Mouse (Mus musculus) liver, embryonic 16.5 days (tissue): ENCODE data around the gene Hlcs. TPM values are rescaled to one million over a fixed set of nuclear protein-coding genes. Genes with fewer than 3 reads are reported as not detected.

Experiments
- ATAC-seq: fragments of 200-750 bp; cut with Nextera tagmentation; 2 replicates; pipeline ENCODE4 v1.8.0; 2017; ENCODE audit warnings: low read depth, mild to moderate bottlenecking, moderate number of reproducible peaks, moderate library complexity
- H3K27ac ChIP-seq: fragments of 300-500 bp; sonication (generic); 2 replicates; pipeline ENCODE4 v1.5.1; 2014; ENCODE audit warnings: mild to moderate bottlenecking, low read length
- H3K27me3 ChIP-seq: fragments of 300-500 bp; sonication (generic); 2 replicates; pipeline ENCODE4 v1.6.1; 2014; ENCODE audit warnings: low read depth, low read length, mixed read lengths; ENCODE audit not compliant: control insufficient read depth, insufficient read depth
- H3K36me3 ChIP-seq: fragments of 300-500 bp; sonication (generic); 2 replicates; pipeline ENCODE4 v1.6.1; 2014; ENCODE audit warnings: mild to moderate bottlenecking; ENCODE audit not compliant: control insufficient read depth, insufficient read depth
- H3K4me1 ChIP-seq: fragments of 300-500 bp; sonication (generic); 2 replicates; pipeline ENCODE4 v1.6.1; 2014; ENCODE audit warnings: low read depth, low read length, mixed read lengths; ENCODE audit not compliant: control insufficient read depth
- H3K4me2 ChIP-seq: fragments of 300-500 bp; sonication (generic); 2 replicates; pipeline ENCODE4 v1.6.1; 2014; ENCODE audit warnings: low read depth, low read length, mixed read lengths
- H3K4me3 ChIP-seq: fragments of 300-500 bp; sonication (generic); 2 replicates; pipeline ENCODE4 v1.5.1; 2014; ENCODE audit warnings: low read depth, mild to moderate bottlenecking, low read length
- H3K9ac ChIP-seq: fragments of 300-500 bp; sonication (generic); 2 replicates; pipeline ENCODE4 v1.6.1; 2014; ENCODE audit warnings: low read depth, low read length
- H3K9me3 ChIP-seq: fragments of 300-500 bp; sonication (generic); replicated peaks from 2 replicates; pipeline ENCODE4 v1.6.1; 2016; ENCODE audit warnings: low read length; ENCODE audit not compliant: control insufficient read depth
- WGBS: fragments of 180-500 bp; shearing (Covaris S2); extraction: QIAGEN DNeasy Blood & Tissue Kit; methylation state at CpG from one replicate; pipeline ENCODE4 v1.1.7; 2014; ENCODE audit not compliant: insufficient replicate concordance; 5-methylcytosine and 5-hydroxymethylcytosine counted together
- polyA plus RNA-seq: library from polyadenylated mRNA; unstranded; fragments of >200 nt; fragmentation: Nextera tagmentation; extraction: Ambion mirVana; gene quantifications from 2 replicates; pipeline ENCODE4 v1.2.1, GENCODE M21; 2015

Gene Hlcs
- polyA plus RNA-seq, 1 experiment from 2014 or later: 2.2 TPM

GRCm38 (mm10) chr16:94330429-94330828, 17.1 kb upstream of the Hlcs start:
- Histone ChIP-seq H3K9ac (no peak overlapping the region), H3K27me3 (peaks cover 21% of the 10 kb centered on the region), H3K36me3 (no peaks in the 10 kb centered on the region), H3K27ac (no peak overlapping the region), H3K4me3 (no peak overlapping the region), H3K4me1 (peaks cover 12% of the 10 kb centered on the region), H3K4me2 (no peak overlapping the region), H3K9me3 (no peaks in the 10 kb centered on the region)
- no peak for ATAC-seq
- 71% methylated on average over 5 of the region's 5 CpGs for WGBS

GRCm38 (mm10) chr16:94328881-94329867, 15.8 kb upstream of the Hlcs start:
- 19% methylated on average over 25 of the region's 25 CpGs for WGBS
- no peak for ATAC-seq
- Histone ChIP-seq H3K9me3 (no peaks in the 10 kb centered on the region), H3K4me2 (peak overlapping the region; percentile 84), H3K4me1 (peaks cover 12% of the 10 kb centered on the region), H3K27me3 (peaks cover 21% of the 10 kb centered on the region), H3K36me3 (no peaks in the 10 kb centered on the region), H3K27ac (no peak overlapping the region), H3K4me3 (peak overlapping the region; percentile 64), H3K9ac (no peak overlapping the region)

GRCm38 (mm10) chr16:94327781-94328711, 14.7 kb upstream of the Hlcs start, which contains the start of gene Ripply3:
Gene Ripply3 (plus strand): TSS chr16:94328420.
- peak within 1 kb of the TSS; percentile 58 for H3K9ac ChIP-seq
- ATAC-seq: peak; percentile 59
- WGBS: 2% methylated on average over 63 of the region's 63 CpGs
- H3K27me3 ChIP-seq: peaks cover 21% of the 10 kb centered on the region
- no peaks in the 10 kb centered on the region for H3K36me3 ChIP-seq
- H3K4me1 ChIP-seq: peaks cover 12% of the 10 kb centered on the region
- H3K9me3 ChIP-seq: no peaks in the 10 kb centered on the region
- H3K4me2 ChIP-seq: peak within 1 kb of the TSS; percentile 84
- no peak within 1 kb of the TSS for H3K27ac ChIP-seq
- peak within 1 kb of the TSS; percentile 64 for H3K4me3 ChIP-seq

- Histone ChIP-seq H3K4me2 (no peak overlapping the region), H3K9me3 (no peaks in the 10 kb centered on the region), H3K36me3 (no peaks in the 10 kb centered on the region), H3K9ac (no peak overlapping the region), H3K4me3 (no peak overlapping the region), H3K4me1 (peaks cover 12% of the 10 kb centered on the region), H3K27ac (no peak overlapping the region), H3K27me3 (peaks cover 21% of the 10 kb centered on the region)
- ATAC-seq: peak; percentile 42; the same call in 1 of the 2 replicates
- WGBS: 40% methylated on average over 3 of the region's 3 CpGs
Measured at GRCm38 (mm10) chr16:94326008-94326407, 12.6 kb upstream of the Hlcs start.

DNA sequence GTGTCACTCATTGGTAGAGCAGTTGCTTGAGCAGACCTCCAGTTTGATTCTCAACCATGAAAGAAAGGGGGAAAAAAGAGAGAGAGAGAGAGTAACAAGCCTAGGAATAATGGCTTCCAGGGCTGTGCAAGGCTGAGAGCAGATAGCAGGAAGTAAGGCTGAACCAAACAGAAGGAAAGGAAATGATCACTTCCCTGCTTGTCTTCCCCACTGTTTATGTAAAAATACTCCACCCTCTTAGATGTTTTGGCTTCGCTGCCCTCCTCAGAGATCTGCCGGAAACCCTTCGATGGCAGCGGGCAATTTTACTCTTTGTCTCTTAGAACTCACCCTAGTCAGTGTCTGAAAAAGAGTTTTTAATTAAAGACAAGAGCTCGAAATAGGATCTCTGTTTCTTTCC, 10.3 kb upstream of the Hlcs start:
- H3K4me1 ChIP-seq: peaks cover 9% of the 10 kb centered on the region
- H3K27ac ChIP-seq: no peak overlapping the region
- H3K36me3 ChIP-seq: no peaks in the 10 kb centered on the region
- peaks cover 12% of the 10 kb centered on the region for H3K27me3 ChIP-seq
- no peak for ATAC-seq
- H3K4me3 ChIP-seq: no peak overlapping the region
- H3K4me2 ChIP-seq: no peak overlapping the region
- 47% methylated on average over 5 of the region's 5 CpGs for WGBS
- H3K9me3 ChIP-seq: no peaks in the 10 kb centered on the region
- no peak overlapping the region for H3K9ac ChIP-seq

GRCm38 (mm10) chr16:94320223-94320622, 6.9 kb upstream of the Hlcs start:
- 52% methylated on average over 5 of the region's 5 CpGs for WGBS
- H3K9me3 ChIP-seq: no peaks in the 10 kb centered on the region
- no peaks in the 10 kb centered on the region for H3K36me3 ChIP-seq
- no peak overlapping the region for H3K4me2 ChIP-seq
- H3K27ac ChIP-seq: no peak overlapping the region
- no peak overlapping the region for H3K4me3 ChIP-seq
- no peak overlapping the region for H3K9ac ChIP-seq
- no peaks in the 10 kb centered on the region for H3K27me3 ChIP-seq
- H3K4me1 ChIP-seq: no peaks in the 10 kb centered on the region; the same call in 1 of the 2 replicates
- no peak for ATAC-seq

DNA sequence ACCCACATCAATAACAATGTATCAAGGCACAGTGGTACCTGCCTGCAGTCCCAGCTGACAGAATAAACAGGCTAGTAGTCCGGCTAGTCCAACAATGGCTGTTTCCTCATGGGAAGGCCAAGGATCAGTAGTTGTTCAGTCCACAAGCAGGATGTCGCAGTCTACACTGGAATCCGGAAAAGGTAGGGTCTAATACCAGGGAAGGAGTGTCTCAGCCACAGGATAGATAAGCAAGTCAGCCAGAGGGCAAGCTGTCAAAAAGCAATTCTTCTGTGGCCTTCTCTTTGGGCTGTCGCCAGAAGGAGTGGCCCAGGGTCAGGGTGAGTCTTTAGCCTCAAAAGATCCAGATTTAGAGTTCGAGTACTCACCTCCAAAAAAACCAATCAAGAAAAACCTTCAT, 4.4 kb upstream of the Hlcs start:
- ATAC-seq: no peak
- Histone ChIP-seq H3K4me3 (no peak overlapping the region), H3K4me2 (no peak overlapping the region), H3K27me3 (no peaks in the 10 kb centered on the region), H3K9ac (no peak overlapping the region), H3K9me3 (no peaks in the 10 kb centered on the region), H3K36me3 (no peaks in the 10 kb centered on the region), H3K27ac (no peak overlapping the region), H3K4me1 (peaks cover 5% of the 10 kb centered on the region)
- 44% methylated on average over 5 of the region's 5 CpGs for WGBS

GRCm38 (mm10) chr16:94315215-94315614, 1.8 kb upstream of the Hlcs start:
- H3K4me1 ChIP-seq: peaks cover 8% of the 10 kb centered on the region
- H3K27ac ChIP-seq: no peak overlapping the region
- no peak overlapping the region for H3K9ac ChIP-seq
- H3K27me3 ChIP-seq: no peaks in the 10 kb centered on the region
- no peak overlapping the region for H3K4me3 ChIP-seq
- no peaks in the 10 kb centered on the region for H3K9me3 ChIP-seq
- no peak overlapping the region for H3K4me2 ChIP-seq
- no peaks in the 10 kb centered on the region for H3K36me3 ChIP-seq
- 33% methylated on average over 1 of the region's 1 CpGs for WGBS
- no peak for ATAC-seq
